Mouse (Mus musculus) frontal cortex, postnatal 25 days (tissue): Measurements from ENCODE around the gene Gemin6.
"Not testable (repeated sequence)": the region's sequence is repeated elsewhere in the genome, so short reads cannot be mapped to it uniquely, and the experiment has no call there.

Experiments
- DNase-seq, 2 experiments: peaks; one replicate each; pipeline ENCODE4 v3.0.0; 2022; ENCODE audit warnings: low spot score in 2 of 2

The Gemin6 gene

GRCm38 (mm10) chr17:80234376-80234775, 10.1 kb downstream of the Gemin6 start:
- no peak for DNase-seq

- no peak for DNase-seq
Observed at GRCm38 (mm10) chr17:80235477-80235876, 11.2 kb downstream of the Gemin6 start.

- no peak for DNase-seq
Observed at GRCm38 (mm10) chr17:80236805-80237204, 12.6 kb downstream of the Gemin6 start.

- no peak for DNase-seq
Observed at GRCm38 (mm10) chr17:80237475-80237874, 13.2 kb downstream of the Gemin6 start.

GRCm38 (mm10) chr17:80241594-80241993, 17.4 kb downstream of the Gemin6 start:
- no peak for DNase-seq

- no peak for DNase-seq
Observed at GRCm38 (mm10) chr17:80243116-80243515, 18.9 kb downstream of the Gemin6 start.

GRCm38 (mm10) chr17:80252757-80253525, 28.7 kb downstream of the Gemin6 start:
- DNase-seq, result no peak

- DNase-seq, result no peak
Observed at GRCm38 (mm10) chr17:80254421-80254820, 30.2 kb downstream of the Gemin6 start.

- no peak for DNase-seq
Observed at GRCm38 (mm10) chr17:80255208-80255607, 31.0 kb downstream of the Gemin6 start.

- DNase-seq, result no peak
Observed at GRCm38 (mm10) chr17:80267065-80267464, 42.8 kb downstream of the Gemin6 start.

- no peak for DNase-seq
Observed at GRCm38 (mm10) chr17:80268151-80268550, 43.9 kb downstream of the Gemin6 start.

GRCm38 (mm10) chr17:80270622-80271021, 46.4 kb downstream of the Gemin6 start:
- not testable (repeated sequence) for DNase-seq
